ENCODE assay signal across 8 mouse cellular contexts in the genomic region with DNA sequence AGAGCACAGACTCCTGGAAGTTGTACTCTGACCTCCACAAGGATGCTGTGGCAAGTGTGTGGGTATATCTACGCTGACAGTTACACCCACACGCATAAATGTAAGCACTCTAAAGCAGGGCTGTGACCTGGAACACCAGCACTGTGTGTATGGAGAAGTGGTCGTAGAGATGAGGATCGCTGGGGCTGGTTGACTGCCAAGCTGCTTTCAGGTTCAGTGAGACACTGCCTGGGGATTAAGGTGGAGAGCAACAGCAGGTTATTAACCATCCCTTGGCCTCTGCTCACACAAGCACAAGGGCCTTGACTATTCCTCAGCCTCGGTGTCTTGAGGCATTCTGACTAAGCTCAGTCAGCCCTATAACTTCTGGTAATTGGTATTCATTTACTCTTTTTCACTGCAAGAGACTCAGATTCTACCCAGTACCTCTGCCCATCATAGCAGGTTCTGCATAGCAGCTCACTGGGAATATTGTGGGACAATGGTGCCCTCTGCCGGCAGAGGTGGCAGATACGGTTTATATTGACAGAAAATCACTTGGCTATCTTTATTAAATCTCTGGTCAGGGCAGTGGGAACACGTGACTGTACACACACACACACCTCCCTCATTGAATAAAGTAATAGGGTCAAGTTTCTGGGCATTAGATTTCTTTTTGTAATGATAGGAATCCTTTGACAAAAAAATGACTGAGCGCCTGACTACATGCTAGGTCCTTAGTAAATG. TPM values are rescaled to one million over a fixed set of nuclear protein-coding genes. Genes with fewer than 3 reads are reported as not detected.
DNase-seq lines count a peak whose midpoint lies in the region; ATAC-seq and TF ChIP-seq lines count a peak whose summit lies in the region.

No protein-coding gene starts in this region.

- H3K9me3 ChIP-seq in hindbrain, embryonic 10.5 days = no peaks in the 10 kb centered on the region
- no peaks in the 10 kb centered on the region for H3K9me3 ChIP-seq in hindbrain, embryonic 16.5 days (ENCODE audit: control insufficient read depth, low read length)
- no peaks in the 10 kb centered on the region for H3K9me3 ChIP-seq in forebrain, embryonic 13.5 days (replicated peaks)
- H3K9me3 ChIP-seq in hindbrain, embryonic 11.5 days (ENCODE audit: control insufficient read depth, low read length) = no peaks in the 10 kb centered on the region
- H3K9me3 ChIP-seq in midbrain, embryonic 12.5 days = no peaks in the 10 kb centered on the region

- H3K9ac ChIP-seq in hindbrain, embryonic 16.5 days (ENCODE audit: low read depth, low read length) = no peak overlapping the region
- H3K9ac ChIP-seq in forebrain, embryonic 13.5 days = no peak overlapping the region
- H3K9ac ChIP-seq in hindbrain, embryonic 11.5 days (ENCODE audit: low read depth, low read length) = no peak overlapping the region; the same call in 1 of the 2 replicates
- H3K9ac ChIP-seq in midbrain, embryonic 12.5 days (replicated peaks) = no peak overlapping the region

- no peak overlapping the region for H3K4me3 ChIP-seq in hindbrain, embryonic 10.5 days
- no peak overlapping the region for H3K4me3 ChIP-seq in hindbrain, embryonic 16.5 days (ENCODE audit: low read length)
- no peak overlapping the region for H3K4me3 ChIP-seq in forebrain, embryonic 13.5 days
- H3K4me3 ChIP-seq in hindbrain, embryonic 11.5 days (ENCODE audit: low read depth, low read length) = no peak overlapping the region
- no peak overlapping the region for H3K4me3 ChIP-seq in midbrain, embryonic 12.5 days
- no peak overlapping the region for H3K4me3 ChIP-seq in small intestine, adult 2 months (ENCODE audit: low read depth, low read length)

- H3K4me1 ChIP-seq in hindbrain, embryonic 10.5 days (replicated peaks) = peaks cover 18% of the 10 kb centered on the region
- H3K4me1 ChIP-seq in hindbrain, embryonic 16.5 days (ENCODE audit: control insufficient read depth, insufficient read depth, low read depth, low read length) = peaks cover 12% of the 10 kb centered on the region
- peaks cover 22% of the 10 kb centered on the region for H3K4me1 ChIP-seq in forebrain, embryonic 13.5 days
- H3K4me1 ChIP-seq in hindbrain, embryonic 11.5 days (replicated peaks; ENCODE audit: control insufficient read depth, insufficient read depth, low read length) = no peaks in the 10 kb centered on the region
- H3K4me1 ChIP-seq in midbrain, embryonic 12.5 days = peaks cover 14% of the 10 kb centered on the region
- H3K4me1 ChIP-seq in small intestine, adult 2 months (ENCODE audit: control insufficient read depth, insufficient read depth, insufficient read length, low read length) = peaks cover 4% of the 10 kb centered on the region

- no peak for ATAC-seq in hindbrain, embryonic 16.5 days
- ATAC-seq in forebrain, embryonic 13.5 days = peak; percentile 17; the same call in 1 of the 2 replicates
- peak; percentile 29; the same call in 1 of the 2 replicates for ATAC-seq in hindbrain, embryonic 11.5 days (ENCODE audit: low FRiP score)
- 0 out of 2 replicates have a peak, but pooled peaks have one; percentile 8 for ATAC-seq in midbrain, embryonic 12.5 days (ENCODE audit: low FRiP score, low read depth)

- no peak for TF ChIP-seq POLR2A in small intestine, adult 2 months (IDR thresholded peaks at IDR 0.05; ENCODE audit: low read depth, low read length)

- peak; percentile 80; the same call in 1 of the 2 replicates for TF ChIP-seq CTCF in small intestine, adult 2 months (IDR thresholded peaks at IDR 0.05; ENCODE audit: extremely low read depth, insufficient read length, insufficient replicate concordance, low read depth, low read length)

- no peak overlapping the region for H3K4me2 ChIP-seq in hindbrain, embryonic 16.5 days (ENCODE audit: low read length)
- no peak overlapping the region for H3K4me2 ChIP-seq in forebrain, embryonic 13.5 days
- H3K4me2 ChIP-seq in hindbrain, embryonic 11.5 days (replicated peaks; ENCODE audit: low read depth, low read length) = no peak overlapping the region
- H3K4me2 ChIP-seq in midbrain, embryonic 12.5 days (replicated peaks) = no peak overlapping the region

- H3K27ac ChIP-seq in hindbrain, embryonic 10.5 days = no peak overlapping the region
- no peak overlapping the region for H3K27ac ChIP-seq in hindbrain, embryonic 16.5 days (ENCODE audit: low read depth, low read length)
- H3K27ac ChIP-seq in forebrain, embryonic 13.5 days = peak overlapping the region; percentile 35; the same call in 1 of the 2 replicates
- H3K27ac ChIP-seq in hindbrain, embryonic 11.5 days (ENCODE audit: low read depth, low read length) = no peak overlapping the region
- 0 out of 2 replicates have a peak overlapping the region, but pooled peaks have one; percentile 15 for H3K27ac ChIP-seq in midbrain, embryonic 12.5 days (replicated peaks)
- H3K27ac ChIP-seq in small intestine, adult 2 months (ENCODE audit: insufficient read depth, low read depth, low read length) = no peak overlapping the region

- 37% methylated on average over 9 of the region's 9 CpGs for WGBS in hindbrain, embryonic 10.5 days
- WGBS in hindbrain, embryonic 16.5 days = 34% methylated on average over 9 of the region's 9 CpGs
- 36% methylated on average over 9 of the region's 9 CpGs for WGBS in forebrain, embryonic 13.5 days
- 38% methylated on average over 9 of the region's 9 CpGs for WGBS in hindbrain, embryonic 11.5 days
- 36% methylated on average over 9 of the region's 9 CpGs for WGBS in midbrain, embryonic 12.5 days
- WGBS in small intestine, adult 2 months = 30% methylated on average over 9 of the region's 9 CpGs

- no peaks in the 10 kb centered on the region for H3K27me3 ChIP-seq in hindbrain, embryonic 10.5 days (ENCODE audit: insufficient read depth, poor library complexity, severe bottlenecking)
- H3K27me3 ChIP-seq in hindbrain, embryonic 16.5 days (replicated peaks; ENCODE audit: control insufficient read depth, insufficient read depth, low read length) = no peaks in the 10 kb centered on the region
- no peaks in the 10 kb centered on the region for H3K27me3 ChIP-seq in forebrain, embryonic 13.5 days
- H3K27me3 ChIP-seq in hindbrain, embryonic 11.5 days (ENCODE audit: control insufficient read depth, insufficient read depth, low read length) = no peaks in the 10 kb centered on the region
- no peaks in the 10 kb centered on the region for H3K27me3 ChIP-seq in midbrain, embryonic 12.5 days
- no peaks in the 10 kb centered on the region for H3K27me3 ChIP-seq in small intestine, adult 2 months (ENCODE audit: control insufficient read depth, insufficient read depth, low read length)

- peak; percentile 85 for DNase-seq in hindbrain, embryonic 10.5 days (ENCODE audit: low spot score)
- DNase-seq in c-Kit-positive CD71-positive TER-119-positive erythroid progenitor cells, embryonic 14.5 days (ENCODE audit: low spot score) = peak; percentile 83
- DNase-seq in hindbrain, embryonic 11.5 days (ENCODE audit: low spot score) = peak; percentile 90
- DNase-seq in left cerebral cortex, adult 18-20 months (ENCODE audit: low spot score in 2 of 2) = peak; percentile 85 to 88

- H3K36me3 ChIP-seq in hindbrain, embryonic 10.5 days = peaks cover 37% of the 10 kb centered on the region
- peaks cover 20% of the 10 kb centered on the region for H3K36me3 ChIP-seq in hindbrain, embryonic 16.5 days (ENCODE audit: control insufficient read depth, insufficient read depth, low read length)
- H3K36me3 ChIP-seq in forebrain, embryonic 13.5 days (ENCODE audit: poor library complexity, severe bottlenecking) = peaks cover 36% of the 10 kb centered on the region
- peaks cover 10% of the 10 kb centered on the region for H3K36me3 ChIP-seq in hindbrain, embryonic 11.5 days (ENCODE audit: control insufficient read depth, insufficient read depth, low read length)
- H3K36me3 ChIP-seq in midbrain, embryonic 12.5 days = peaks cover 33% of the 10 kb centered on the region
- peaks cover 11% of the 10 kb centered on the region for H3K36me3 ChIP-seq in small intestine, adult 2 months (ENCODE audit: control insufficient read depth, insufficient read depth, low read length)

RNA-seq across cellular contexts. Expression of gene Qtrt1, which starts 1.9 kb away (rescaled TPM):
- polyA plus RNA-seq in hindbrain, embryonic 10.5 days (2016; fragmentation: Nextera tagmentation; extraction: Ambion mirVana) = 63.3 and 68.7 TPM in 2 replicates
- 50.3 and 53.7 TPM in 2 replicates for polyA plus RNA-seq in hindbrain, embryonic 16.5 days (2015; fragmentation: Nextera tagmentation; extraction: Ambion mirVana)
- 46.9 and 55.9 TPM in 2 replicates for polyA plus RNA-seq in forebrain, embryonic 13.5 days (2015; fragmentation: Nextera tagmentation; extraction: Ambion mirVana)
- 47.5 and 48.9 TPM in 2 replicates for polyA plus RNA-seq in hindbrain, embryonic 11.5 days (2014; fragmentation: Nextera tagmentation; extraction: Ambion mirVana)
- total RNA-seq in left cerebral cortex, adult 18-20 months (2021) = 10 to 100 TPM; 21.1 to 25.8 TPM
- 45.3 and 50.7 TPM in 2 replicates for polyA plus RNA-seq in midbrain, embryonic 12.5 days (2016; fragmentation: Nextera tagmentation; extraction: Ambion mirVana)
- polyA plus RNA-seq in small intestine, adult 2 months (2012; rRNA removed) = 30.1 and 32.8 TPM in 2 replicates

RNA-seq across cellular contexts. Expression of gene Dnm2, which starts 15.0 kb away (rescaled TPM):
- polyA plus RNA-seq in hindbrain, embryonic 10.5 days (2016; fragmentation: Nextera tagmentation; extraction: Ambion mirVana) = 75.1 and 80.4 TPM in 2 replicates
- polyA plus RNA-seq in hindbrain, embryonic 16.5 days (2015; fragmentation: Nextera tagmentation; extraction: Ambion mirVana) = 61.9 and 69.2 TPM in 2 replicates
- polyA plus RNA-seq in forebrain, embryonic 13.5 days (2015; fragmentation: Nextera tagmentation; extraction: Ambion mirVana) = 71.8 and 72.4 TPM in 2 replicates
- 59.2 and 64.8 TPM in 2 replicates for polyA plus RNA-seq in hindbrain, embryonic 11.5 days (2014; fragmentation: Nextera tagmentation; extraction: Ambion mirVana)
- 10 to 100 TPM; 50.5 to 53.1 TPM for total RNA-seq in left cerebral cortex, adult 18-20 months (2021)
- polyA plus RNA-seq in midbrain, embryonic 12.5 days (2016; fragmentation: Nextera tagmentation; extraction: Ambion mirVana) = 76.6 and 76.7 TPM in 2 replicates
- polyA plus RNA-seq in small intestine, adult 2 months (2012; rRNA removed) = 179 and 517 TPM in 2 replicates

RNA-seq across cellular contexts. Expression of gene Ilf3, which starts 42.1 kb away (rescaled TPM):
- polyA plus RNA-seq in hindbrain, embryonic 10.5 days (2016; fragmentation: Nextera tagmentation; extraction: Ambion mirVana) = 270 and 300 TPM in 2 replicates
- polyA plus RNA-seq in hindbrain, embryonic 16.5 days (2015; fragmentation: Nextera tagmentation; extraction: Ambion mirVana) = 186 and 210 TPM in 2 replicates
- polyA plus RNA-seq in forebrain, embryonic 13.5 days (2015; fragmentation: Nextera tagmentation; extraction: Ambion mirVana) = 310 and 349 TPM in 2 replicates
- polyA plus RNA-seq in hindbrain, embryonic 11.5 days (2014; fragmentation: Nextera tagmentation; extraction: Ambion mirVana) = 232 and 254 TPM in 2 replicates
- total RNA-seq in left cerebral cortex, adult 18-20 months (2021) = 10 to 100 TPM; 79.2 to 81.4 TPM
- 314 and 322 TPM in 2 replicates for polyA plus RNA-seq in midbrain, embryonic 12.5 days (2016; fragmentation: Nextera tagmentation; extraction: Ambion mirVana)
- 18.8 and 30.7 TPM in 2 replicates for polyA plus RNA-seq in small intestine, adult 2 months (2012; rRNA removed)

Comparison
In these comparisons a context has a peak if more than half of its experiments do, and no peak if none do; other contexts are left out.
1. H3K27ac ChIP-seq: peak in forebrain, embryonic 13.5 days (single experiment) and midbrain, embryonic 12.5 days (single experiment); none in hindbrain, embryonic 10.5 days (single experiment), hindbrain, embryonic 16.5 days (single experiment), hindbrain, embryonic 11.5 days (single experiment) and small intestine, adult 2 months (single experiment).
2. Peak in every context shown above with its lines, with median percentiles within 50 percentile points of each other: DNase-seq.